Mouse (Mus musculus): ENCODE measurements around the gene Adad1. TPM values are rescaled to one million over a fixed set of nuclear protein-coding genes. Genes with fewer than 3 reads are reported as not detected.

Adad1 gene
- total RNA-seq, 2 experiments from 2014 or later: not detected

Other genes starting within 250 kb of the Adad1 start
- 10 to 100 TPM; 92.0 to 95.7 TPM for gene 4932438A13Rik, start 200.4 kb upstream of the Adad1 start, total RNA-seq (2021)
- gene Il2, start 62.4 kb downstream of the Adad1 start, total RNA-seq (2021): not detected
- not detected for gene Il21, start 169.1 kb downstream of the Adad1 start, total RNA-seq (2021)
- 1 to 10 TPM; 5.8 to 7.5 TPM for gene Bbs12, start 249.0 kb downstream of the Adad1 start, total RNA-seq (2021)
- gene Cetn4, start 249.2 kb downstream of the Adad1 start, total RNA-seq (2021): 10 to 100 TPM in 1 of 2 experiments, 1 to 10 TPM in 1; 8.9 to 10.5 TPM

Measured in layer of hippocampus, postnatal 36 days (tissue).